Mouse (Mus musculus) erythroid progenitor cell, adult 5-6 weeks (primary cell): ENCODE data around the gene Scp2. TPM values are rescaled to one million over a fixed set of nuclear protein-coding genes. Genes with fewer than 3 reads are reported as not detected.

ENCODE experiments used
- total RNA-seq, 2 experiments: library from RNA; stranded (forward) in 1 of 2; stranded (reverse) in 1 of 2; fragments of 150-400 nt in 1 of 2; fragments of 186-747, 209-891 nt in 1 of 2; gene quantifications; 2 replicates each; pipeline versions ENCODE4 v1.2.3 to v1.2.4; 2015 to 2017; ENCODE audit warnings: low replicate concordance in 2 of 2

Scp2 gene
- total RNA-seq, 2 experiments from 2014 or later, result 71.3 to 102 TPM

Other genes with a start within 250 kb of the Scp2 start
- gene Cpt2, start 221.4 kb downstream of the Scp2 start, total RNA-seq (2015; ENCODE audit: low replicate concordance), result 6.3 and 14.4 TPM in 2 replicates
- 18.5 and 19.1 TPM in 2 replicates for gene Cpt2, start 221.4 kb downstream of the Scp2 start, total RNA-seq (2017; ENCODE audit: low replicate concordance)
- not detected in 2 replicates for gene Slc1a7, start 176.7 kb downstream of the Scp2 start, total RNA-seq (2015; ENCODE audit: low replicate concordance)
- not detected in 2 replicates for gene Slc1a7, start 176.7 kb downstream of the Scp2 start, total RNA-seq (2017; ENCODE audit: low replicate concordance)
- gene Podn, start 48.6 kb downstream of the Scp2 start, total RNA-seq (2015; ENCODE audit: low replicate concordance), result not detected in 2 replicates
- 0.13 TPM in 1 of 2 replicates, not detected in the other for gene Podn, start 48.6 kb downstream of the Scp2 start, total RNA-seq (2017; ENCODE audit: low replicate concordance)
- gene Echdc2, start 20.4 kb upstream of the Scp2 start, total RNA-seq (2015; ENCODE audit: low replicate concordance), result 6.7 TPM in 1 of 2 replicates, not detected in the other
- gene Echdc2, start 20.4 kb upstream of the Scp2 start, total RNA-seq (2017; ENCODE audit: low replicate concordance), result not detected in 2 replicates
- not detected in 2 replicates for gene Zyg11a, start 73.0 kb upstream of the Scp2 start, total RNA-seq (2015; ENCODE audit: low replicate concordance)
- not detected in 2 replicates for gene Zyg11a, start 73.0 kb upstream of the Scp2 start, total RNA-seq (2017; ENCODE audit: low replicate concordance)
- gene Zyg11b, start 156.1 kb upstream of the Scp2 start, total RNA-seq (2015; ENCODE audit: low replicate concordance), result 3.8 and 5.0 TPM in 2 replicates
- gene Zyg11b, start 156.1 kb upstream of the Scp2 start, total RNA-seq (2017; ENCODE audit: low replicate concordance), result 2.0 and 4.5 TPM in 2 replicates
- gene Coa7, start 183.1 kb upstream of the Scp2 start, total RNA-seq (2015; ENCODE audit: low replicate concordance), result 2.5 TPM in 1 of 2 replicates, not detected in the other
- gene Coa7, start 183.1 kb upstream of the Scp2 start, total RNA-seq (2017; ENCODE audit: low replicate concordance), result 2.8 and 11.9 TPM in 2 replicates
- not detected in 2 replicates for gene Shisal2a, start 238.4 kb upstream of the Scp2 start, total RNA-seq (2015; ENCODE audit: low replicate concordance)
- not detected in 2 replicates for gene Shisal2a, start 238.4 kb upstream of the Scp2 start, total RNA-seq (2017; ENCODE audit: low replicate concordance)